Mouse (Mus musculus) natural killer cell, adult 2 months (primary cell): Measurements from ENCODE around the gene Tmem109.

Source experiments
- DNase-seq, 2 experiments: peaks; one replicate each; pipeline ENCODE4 v3.0.0; 2022; ENCODE audit warnings: low spot score in 2 of 2

Gene Tmem109

DNA sequence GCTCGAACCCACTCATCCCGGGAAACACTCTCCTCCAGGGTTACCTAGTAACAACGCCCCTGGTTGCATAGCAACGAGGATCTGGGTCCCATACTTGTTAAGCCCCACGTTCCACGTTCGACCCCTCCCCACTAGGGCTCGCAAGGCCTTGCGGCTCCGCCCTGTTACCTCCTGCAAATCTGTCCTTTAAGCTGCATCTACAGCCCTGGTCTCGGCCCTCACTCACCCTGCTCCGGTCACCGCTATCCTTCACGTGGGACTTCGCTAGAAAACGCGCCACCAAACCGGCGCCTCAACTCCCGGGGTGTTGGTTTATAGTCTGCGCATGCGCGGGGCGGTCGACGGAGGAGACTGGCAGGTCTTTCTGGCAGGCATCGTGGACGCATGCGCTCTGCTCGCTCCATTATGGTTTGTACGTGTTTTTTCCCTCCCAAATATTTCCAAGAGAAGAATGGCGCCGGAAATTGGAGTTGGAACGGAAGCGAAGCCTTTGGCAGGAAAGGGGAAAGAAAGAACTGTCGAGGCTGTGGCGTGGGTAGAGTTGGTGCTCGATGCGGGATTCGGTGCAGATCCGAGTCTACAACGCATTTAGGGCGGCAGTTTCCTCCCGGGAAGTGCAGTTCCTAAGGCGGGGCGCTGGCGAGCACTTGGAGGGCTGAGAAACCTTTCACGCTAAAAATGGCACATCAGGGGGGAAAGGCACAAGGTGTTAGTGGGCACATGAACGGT lies at the start of gene Tmem109:
Tmem109 (minus strand) TSS at position 576 of the 729 bp plus-strand sequence.
- DNase-seq: peak; percentile 81 to 85

DNA sequence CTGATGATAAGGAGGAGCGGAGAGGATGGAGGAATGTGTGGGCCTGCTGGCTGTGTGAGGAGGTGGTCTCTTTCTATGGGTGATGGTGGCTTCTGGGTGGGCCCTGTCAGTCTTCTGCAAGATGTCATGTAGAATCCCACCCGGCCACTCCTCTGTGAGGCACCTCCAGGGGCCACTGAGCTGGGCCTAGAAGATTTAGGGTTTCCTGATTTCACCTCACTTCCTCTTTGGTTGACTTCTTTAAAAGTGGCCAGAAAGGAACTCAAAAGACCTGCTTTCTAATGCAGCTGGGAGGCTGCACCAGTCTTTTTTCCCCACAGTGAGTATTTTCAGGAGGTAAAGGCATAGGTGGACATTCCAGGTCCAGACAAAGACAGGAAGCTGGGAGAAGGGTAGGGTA lies 48.8 kb upstream of the Tmem109 start:
- no peak for DNase-seq

DNA sequence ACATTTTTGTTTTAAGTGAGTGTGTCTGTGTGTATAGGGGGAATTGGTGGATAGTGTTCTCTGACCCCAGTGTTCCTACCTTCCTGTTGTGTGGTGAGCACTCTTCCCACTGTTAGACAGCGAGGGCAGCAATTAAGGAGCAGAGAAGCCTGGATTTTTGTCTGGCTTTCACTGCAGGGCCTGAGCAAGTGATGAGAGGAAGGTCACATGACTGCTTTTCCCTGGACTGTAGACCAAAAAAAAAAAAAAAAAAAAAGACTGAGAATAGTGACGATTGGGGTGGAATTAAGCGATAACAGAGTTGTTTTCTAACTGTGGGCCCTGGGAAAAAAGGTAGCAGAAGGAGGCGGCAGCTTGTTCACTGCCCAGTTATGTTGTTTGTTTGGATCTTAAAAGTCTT lies 44.9 kb upstream of the Tmem109 start:
- DNase-seq: no peak

DNA sequence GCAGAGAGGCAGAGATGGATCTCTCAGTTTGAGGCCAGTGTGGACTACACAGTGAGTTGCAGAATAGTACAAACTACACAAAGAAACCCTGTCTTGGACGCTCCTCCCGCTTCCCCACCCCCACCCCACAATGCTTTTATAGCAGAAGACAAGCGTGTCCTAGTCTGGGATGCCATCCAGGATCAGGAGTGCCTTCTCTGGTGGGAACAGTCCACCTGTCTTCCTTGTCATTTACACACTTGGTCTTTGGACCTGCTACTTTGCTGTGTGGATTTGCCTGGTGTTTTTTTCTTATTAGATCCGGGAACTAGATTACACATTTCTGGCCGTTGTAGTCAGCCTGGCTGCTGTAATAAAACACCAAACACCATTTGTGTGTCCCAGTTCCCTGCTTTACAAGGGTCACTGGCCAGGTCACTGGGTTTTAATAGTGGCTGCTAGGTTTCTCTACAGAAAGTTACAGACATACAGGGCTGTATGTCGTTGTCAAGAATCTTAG lies 44.4 kb upstream of the Tmem109 start:
- no peak for DNase-seq

DNA sequence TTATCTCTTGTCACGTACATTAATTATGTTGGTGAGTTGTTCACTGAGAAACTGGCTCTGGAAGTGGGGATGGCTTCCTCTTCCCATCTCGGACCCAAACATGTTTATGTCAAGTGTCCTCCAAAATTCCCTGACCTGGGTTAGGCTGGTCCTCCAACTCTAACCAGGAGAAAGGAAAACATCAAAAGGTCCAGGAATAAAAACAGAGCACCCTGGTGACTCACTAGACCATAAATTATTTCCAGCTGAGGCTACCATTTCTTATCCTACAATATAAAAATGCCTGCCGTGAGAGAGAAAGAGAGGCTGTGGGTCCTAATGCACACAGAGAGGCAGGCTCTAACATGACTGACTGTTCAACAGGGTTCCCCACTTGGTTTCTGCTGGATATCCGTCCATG lies 42.4 kb upstream of the Tmem109 start:
- DNase-seq: no peak

DNA sequence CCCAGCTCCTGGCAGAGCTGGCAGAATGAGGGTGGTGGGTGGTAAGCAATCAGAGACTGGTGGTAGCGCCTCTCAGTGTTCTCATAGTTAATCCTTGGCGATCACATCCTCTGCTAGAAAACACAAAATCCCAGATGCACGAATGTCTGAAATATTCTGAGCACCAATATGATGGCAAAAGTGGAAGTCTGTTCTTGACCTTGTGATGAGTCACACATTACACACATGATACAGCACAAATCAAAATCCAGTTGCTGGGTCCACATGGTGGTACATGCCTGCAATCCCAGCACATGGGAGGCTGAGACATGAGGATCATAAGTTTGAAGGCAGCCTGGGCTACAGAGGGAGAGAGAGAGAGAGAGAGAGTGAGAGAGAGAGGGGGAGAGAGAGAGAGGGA lies 39.3 kb upstream of the Tmem109 start:
- no peak for DNase-seq

DNA sequence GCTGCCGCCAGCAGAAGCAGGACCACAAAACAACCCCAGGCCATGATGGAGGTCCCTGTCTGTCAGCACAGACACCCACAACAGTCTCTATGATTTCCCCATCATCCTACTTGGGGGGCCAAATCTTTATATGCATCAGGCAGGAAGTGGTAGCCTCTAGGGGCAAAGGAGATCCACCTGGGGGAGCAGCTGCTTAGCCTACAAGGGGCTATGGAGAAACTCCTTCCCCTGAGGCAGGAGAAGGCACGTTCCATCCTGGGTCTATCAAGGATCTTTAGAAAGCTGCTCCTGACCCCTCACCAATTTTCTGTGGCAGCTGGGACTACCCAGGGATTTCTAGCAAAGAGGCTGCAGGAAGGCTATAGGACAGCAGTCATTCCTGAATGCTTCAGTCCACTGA lies 38.7 kb upstream of the Tmem109 start, which contains the start of gene Zp1:
Zp1 (minus strand) TSS at position 101 of the 400 bp plus-strand sequence.
- DNase-seq: no peak

DNA sequence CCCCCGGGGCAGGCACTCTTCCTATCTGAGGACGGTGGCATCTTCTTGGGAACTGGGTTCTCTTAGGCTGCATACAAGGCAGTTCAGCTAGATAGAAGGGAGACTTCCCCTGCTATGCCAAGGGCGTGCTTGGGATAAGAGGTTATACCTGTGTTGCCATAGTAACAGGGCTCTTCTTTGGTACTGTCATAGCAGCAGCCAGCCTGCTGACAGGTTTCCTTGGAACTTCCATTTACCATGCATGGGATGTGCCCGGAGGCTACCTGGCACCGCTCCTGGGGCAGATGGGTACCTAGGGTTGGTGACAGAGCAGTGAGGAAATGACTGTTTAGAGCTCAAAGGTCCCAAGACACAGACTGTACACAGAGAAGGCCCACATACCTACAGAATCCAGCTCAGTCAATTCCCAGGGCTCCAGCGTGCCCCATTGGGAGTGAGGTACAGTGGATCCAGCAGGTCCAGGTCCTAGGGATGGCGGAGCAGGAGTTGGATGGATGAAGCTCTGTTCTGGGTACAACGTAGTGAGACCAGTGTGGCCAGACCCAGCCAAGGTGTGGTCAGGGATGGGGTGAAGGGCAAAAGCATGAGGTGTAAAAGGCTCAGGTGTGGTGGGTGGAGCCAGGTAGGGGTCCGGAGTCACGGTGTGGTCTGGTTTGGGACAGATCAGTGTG lies 36.7 kb upstream of the Tmem109 start:
- no peak for DNase-seq

DNA sequence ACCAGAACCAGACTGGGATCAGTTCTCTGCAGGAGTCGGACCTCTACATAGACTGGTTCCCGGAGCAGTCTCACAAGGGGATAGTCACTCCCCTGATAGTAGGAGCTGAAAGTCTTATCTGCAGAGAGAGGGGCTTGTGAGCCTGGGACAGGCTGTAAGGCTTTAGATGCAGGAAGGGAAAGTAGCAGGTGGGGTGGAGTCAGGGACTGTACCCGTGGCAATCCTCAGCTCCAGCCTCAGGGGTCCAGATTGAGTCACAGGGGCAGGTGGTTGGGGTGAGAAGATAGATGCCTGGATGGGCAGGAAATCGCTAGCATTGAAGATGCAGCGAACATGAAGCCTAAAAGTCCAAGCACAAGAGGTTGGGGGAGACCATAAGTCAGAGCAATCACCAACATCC lies 34.7 kb upstream of the Tmem109 start:
- DNase-seq: no peak

DNA sequence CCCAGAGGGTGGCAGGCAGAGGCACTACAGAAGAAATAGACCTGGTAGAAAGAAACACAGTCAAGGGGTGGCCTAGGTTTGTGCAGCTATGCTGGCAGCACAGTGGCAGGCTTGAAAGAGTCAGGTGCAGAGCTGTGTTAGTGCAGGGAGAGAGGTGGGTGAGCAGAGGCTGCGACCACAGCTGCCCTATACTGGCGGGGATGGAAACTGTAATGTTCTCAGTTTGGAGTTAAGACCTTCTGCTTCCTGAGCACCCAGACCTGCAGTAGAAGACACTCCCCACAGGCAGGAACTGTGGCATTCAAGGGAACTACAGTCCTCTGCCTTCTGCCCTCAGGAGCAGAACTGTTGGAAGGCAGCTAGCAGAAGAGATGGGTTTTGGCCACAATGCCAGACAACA lies 33.1 kb upstream of the Tmem109 start:
- DNase-seq: no peak

DNA sequence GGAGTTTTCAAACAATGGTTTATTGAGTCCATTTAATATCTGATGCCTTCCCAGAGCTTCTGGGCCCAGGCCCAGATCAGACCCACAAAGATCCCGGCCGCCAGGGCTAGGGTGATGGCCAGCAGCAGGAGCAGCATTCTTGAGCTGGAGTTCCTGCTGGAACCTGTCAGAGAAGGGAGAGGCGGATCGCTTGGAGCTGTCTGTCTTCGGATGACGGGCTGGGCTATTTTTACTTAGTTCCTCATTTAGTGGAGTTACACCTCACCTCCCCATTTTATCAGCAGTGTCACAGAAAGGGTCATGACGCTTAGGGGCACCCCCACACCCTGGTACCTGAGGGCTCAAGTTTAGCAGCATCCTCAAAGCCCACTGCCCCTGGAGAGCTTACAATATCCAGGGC lies 32.5 kb upstream of the Tmem109 start:
- DNase-seq: no peak

DNA sequence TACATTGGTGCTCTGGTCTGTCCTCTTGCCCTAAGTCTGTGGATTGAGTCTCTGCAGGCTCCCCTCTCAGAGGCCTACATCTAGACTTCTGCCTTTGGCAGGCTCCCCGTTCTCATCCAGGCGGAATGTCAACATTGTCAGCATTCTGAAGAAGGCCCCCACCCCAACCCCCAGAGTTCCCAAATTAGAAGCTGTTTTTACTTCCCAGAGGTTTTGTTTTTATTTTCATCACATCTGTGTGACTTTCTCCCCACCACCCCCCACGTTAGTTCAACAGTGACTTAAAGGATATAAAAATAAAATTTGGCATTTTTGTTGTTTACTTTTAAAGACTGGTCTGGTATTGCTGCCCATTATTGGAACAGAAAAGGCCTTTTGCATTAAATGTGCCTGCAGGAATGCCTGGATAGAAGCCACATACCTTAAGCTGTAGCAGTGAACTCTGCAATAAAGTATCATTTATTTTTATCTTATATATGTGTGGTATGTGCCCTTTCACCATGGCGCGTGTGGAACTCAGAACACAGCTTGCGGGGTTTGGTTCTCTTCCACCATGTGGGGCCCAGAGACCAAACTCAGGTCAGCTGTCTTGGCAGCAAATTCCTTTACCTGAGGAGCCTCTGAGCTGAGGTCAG lies 27.4 kb upstream of the Tmem109 start:
- no peak for DNase-seq

DNA sequence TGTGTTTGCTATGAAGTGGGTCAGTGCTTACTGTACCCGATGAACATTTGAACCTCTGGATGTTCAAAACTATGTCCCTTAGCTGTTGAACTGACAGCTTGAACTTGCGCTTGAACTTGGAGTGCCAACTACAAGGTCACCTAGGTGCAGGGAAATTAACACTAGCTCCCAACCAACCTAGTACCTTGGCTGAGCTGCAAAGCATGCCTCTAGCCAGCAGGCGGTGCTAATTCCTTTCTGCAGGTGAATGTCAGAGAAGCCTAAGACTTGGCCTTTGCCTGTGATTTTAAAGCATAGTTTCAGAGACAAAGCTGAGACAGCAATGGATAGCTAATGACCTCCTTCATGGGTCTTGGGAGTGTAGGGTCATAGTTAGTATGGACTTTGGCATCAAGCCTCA lies 26.1 kb upstream of the Tmem109 start:
- peak; percentile 24 to 55 for DNase-seq

DNA sequence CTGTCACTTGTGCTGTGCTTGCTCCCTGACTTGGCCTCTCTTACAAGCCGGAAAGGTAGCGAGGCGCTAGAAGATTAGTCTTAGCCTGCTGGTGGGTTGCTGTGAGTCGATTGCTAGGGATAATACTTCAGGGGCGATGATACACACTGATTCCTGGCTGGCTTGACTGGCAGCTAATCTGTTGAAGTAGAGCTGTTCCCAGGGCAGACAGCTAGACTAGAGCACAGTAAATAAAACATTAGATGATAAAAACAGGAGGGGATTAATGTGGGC lies 23.9 kb upstream of the Tmem109 start:
- DNase-seq: no peak

DNA sequence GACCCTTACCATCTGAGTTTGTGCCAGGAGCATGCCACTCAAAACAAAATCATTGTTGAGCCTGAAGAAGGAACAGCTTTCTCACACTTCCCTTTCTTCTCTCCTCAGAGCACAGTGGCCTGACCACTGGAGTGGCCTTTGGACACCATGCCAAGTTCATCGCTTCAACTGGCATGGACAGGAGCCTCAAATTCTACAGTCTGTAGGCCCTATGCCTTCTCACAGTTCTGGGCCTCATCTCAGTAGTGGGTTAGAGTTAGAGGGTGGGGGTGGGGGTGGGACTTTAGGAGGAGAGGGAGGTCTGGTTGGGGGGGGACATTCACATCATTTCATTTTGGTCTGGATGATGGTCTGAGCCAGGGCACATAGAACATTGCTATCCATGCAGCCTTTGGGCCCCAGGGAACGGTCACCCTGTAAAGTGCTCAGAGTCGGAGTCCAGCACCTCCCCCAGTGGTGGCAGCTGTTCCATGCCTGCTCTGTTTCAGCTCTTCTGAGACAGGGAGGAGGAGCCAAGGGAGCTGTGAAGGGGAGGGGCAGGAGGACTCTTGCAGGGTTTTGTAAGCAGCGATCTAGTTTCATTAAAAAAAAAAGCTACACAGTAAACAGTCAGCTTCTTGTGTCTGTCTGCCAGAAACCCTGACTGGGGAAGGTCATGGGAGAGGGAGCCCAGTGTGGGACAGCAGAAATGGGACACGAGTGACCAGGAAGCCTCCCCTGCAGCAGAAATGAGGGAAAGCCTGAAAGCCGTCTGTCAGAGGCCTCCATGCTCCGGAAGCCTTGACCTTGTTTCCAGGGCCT lies 23.3 kb upstream of the Tmem109 start:
- no peak for DNase-seq

DNA sequence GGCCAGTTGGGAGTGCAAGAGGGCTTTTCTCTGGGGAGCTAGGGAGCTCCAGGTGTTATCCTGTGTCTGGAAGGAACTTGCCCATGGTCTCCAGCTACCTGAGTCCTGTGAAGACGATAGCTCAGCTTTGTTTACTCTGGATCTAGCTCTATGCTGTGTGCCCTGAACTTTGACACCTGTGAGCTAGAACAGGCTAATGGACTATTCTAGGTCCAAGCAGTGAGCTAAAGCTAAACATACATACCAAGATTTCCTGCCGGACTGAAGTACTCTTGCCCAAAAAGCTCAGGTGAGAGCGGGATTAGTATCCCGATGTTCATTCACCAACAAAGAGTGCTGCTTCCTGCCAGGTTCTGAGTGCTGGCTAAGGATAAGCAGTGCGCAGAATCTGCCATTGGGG lies 22.7 kb upstream of the Tmem109 start:
- DNase-seq: no peak

DNA sequence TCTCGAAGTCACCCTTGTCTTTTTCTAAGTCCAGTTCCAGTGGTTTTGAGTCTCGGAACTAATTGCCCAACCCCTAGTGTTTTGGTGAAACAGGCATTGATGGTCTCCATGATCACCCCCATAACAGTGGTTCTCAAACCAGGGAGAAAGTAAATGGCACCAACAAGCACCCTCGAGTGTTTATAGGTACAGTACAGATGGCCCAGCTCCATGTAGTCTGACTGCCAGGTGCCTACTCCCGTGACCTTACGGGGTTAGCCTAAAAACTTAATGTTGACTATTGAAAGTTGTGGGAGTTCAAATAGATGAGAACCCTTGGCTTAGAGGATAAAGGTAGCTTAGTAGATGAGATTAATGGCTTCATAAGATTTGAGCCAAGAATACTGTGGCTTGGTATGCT lies 19.2 kb upstream of the Tmem109 start:
- DNase-seq: no peak

DNA sequence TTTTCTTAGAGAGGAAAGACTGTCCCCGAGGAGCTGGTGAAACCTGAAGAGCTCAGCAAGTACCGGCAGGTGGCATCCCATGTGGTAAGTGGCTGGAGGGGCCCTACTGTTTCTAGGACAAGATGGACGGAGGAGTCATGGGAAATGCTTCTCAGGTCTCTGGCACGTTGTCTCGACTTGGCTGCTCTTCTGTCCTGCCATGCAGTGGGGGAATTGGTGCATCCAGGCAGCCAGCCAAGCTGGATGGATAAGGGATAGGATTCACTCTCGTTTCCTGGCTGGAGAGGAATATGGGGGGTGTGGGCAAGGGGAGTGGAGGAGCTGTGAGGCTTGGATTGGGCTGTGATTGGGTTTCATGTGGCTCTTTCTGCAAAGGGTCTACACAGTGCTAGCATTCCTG lies 18.5 kb upstream of the Tmem109 start:
- DNase-seq: no peak

DNA sequence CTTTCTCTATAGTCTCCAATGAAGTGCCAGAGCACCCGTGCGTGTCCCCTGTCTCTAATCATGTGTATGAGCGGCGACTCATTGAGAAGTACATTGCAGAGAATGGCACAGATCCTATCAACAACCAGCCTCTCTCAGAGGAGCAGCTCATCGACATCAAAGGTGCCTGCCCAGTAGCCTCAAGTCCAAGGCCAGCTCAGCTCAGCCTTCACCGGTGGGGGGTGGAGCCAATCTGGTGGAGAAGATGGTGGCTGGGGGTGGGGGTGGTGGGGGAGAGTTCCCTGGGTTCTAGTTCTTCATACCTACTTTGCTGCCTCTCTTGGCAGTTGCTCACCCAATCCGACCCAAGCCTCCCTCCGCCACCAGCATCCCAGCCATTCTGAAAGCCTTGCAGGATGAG lies 15.7 kb upstream of the Tmem109 start:
- DNase-seq: no peak

DNA sequence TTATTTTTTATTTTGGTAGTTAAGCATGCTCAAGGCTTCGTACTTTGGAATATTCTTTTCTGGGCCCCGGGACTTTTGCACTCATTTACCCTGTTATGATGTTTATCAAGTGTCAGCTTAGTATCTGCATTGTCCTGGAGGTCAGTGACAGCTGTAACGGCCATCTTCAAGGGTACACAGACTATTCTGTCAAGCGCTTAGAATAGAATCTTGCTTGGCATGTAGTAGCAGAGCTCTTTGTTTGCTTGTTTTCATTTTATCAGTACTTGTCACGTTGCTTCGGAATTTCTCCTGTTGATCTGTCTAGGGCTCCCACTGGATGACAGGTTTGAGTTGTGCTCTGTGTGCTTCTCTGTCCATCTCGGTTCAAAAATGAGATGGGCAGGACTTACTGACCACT lies 15.0 kb upstream of the Tmem109 start:
- no peak for DNase-seq

DNA sequence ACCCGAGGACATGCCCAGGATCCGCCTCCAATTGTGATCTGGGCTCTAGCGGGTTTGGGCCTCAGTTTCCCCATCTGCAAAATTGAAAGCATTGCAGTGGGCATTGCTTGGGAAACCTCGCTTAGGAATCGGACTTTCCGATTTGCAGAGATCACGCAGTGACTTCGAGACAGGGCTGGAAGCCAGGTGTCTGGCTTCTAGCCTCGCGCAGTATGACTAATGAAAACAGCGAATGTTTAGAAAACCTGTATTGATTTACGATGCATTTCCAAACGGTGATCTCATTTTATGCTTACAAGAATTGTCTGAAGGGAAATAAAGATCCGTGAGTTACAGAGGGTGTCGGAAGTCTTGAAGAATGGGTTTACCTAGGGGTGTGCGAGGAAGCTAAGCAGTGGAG lies 13.9 kb upstream of the Tmem109 start:
- no peak for DNase-seq

DNA sequence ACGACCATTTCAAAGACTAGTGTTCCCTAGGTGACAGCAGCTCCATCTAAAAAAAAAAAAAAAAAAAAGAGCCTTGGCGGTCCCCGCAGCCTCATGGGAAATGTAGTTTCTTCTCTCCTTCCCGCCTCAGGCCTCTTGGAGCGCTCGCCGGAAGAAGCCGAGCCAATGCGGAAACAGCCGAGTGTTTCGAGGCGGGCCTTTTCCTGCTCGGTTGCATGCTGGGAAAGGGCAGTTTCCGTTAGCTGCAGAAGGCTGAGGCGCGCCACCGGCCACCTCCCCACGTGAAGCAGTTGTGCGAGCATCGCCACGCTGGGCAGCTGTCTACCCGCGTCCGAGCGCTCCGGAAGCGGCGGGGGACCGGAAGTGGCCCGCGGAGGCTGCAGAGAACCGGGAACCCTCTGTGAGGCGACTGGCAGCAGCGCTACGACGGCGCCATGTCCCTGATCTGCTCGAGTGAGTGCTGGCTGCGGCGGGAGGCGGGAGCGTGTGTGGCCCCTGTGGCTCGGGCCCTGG lies 13.3 kb upstream of the Tmem109 start, which contains the start of gene Prpf19:
Prpf19 (plus strand) TSS at position 216 of the 513 bp plus-strand sequence.
- peak; percentile 96 for DNase-seq
